Mouse (Mus musculus) WW6 (cell line): ENCODE measurements around the gene 4933400A11Rik.

Experiments used
- DNase-seq: peaks from one replicate; pipeline ENCODE4 v3.0.0-alpha.2; 2013; ENCODE audit warnings: low read depth, low spot score

The 4933400A11Rik gene

GRCm38 (mm10) chrX:169779535-169779934 is at the start of gene 4933400A11Rik:
4933400A11Rik (minus strand) TSS chrX:169779635.
- DNase-seq: no peak

- DNase-seq: no peak
Measured at GRCm38 (mm10) chrX:169828136-169828535, 48.7 kb upstream of the 4933400A11Rik start.

- no peak for DNase-seq
Measured at GRCm38 (mm10) chrX:169827720-169828119, 48.3 kb upstream of the 4933400A11Rik start.

GRCm38 (mm10) chrX:169826947-169827346 is 47.5 kb upstream of the 4933400A11Rik start:
- no peak for DNase-seq

GRCm38 (mm10) chrX:169813673-169814072 is 34.2 kb upstream of the 4933400A11Rik start:
- no peak for DNase-seq

GRCm38 (mm10) chrX:169811783-169812182 is 32.3 kb upstream of the 4933400A11Rik start:
- DNase-seq: no peak

- no peak for DNase-seq
Measured at GRCm38 (mm10) chrX:169811318-169811717, 31.9 kb upstream of the 4933400A11Rik start.

GRCm38 (mm10) chrX:169807744-169808143 is 28.3 kb upstream of the 4933400A11Rik start:
- DNase-seq: no peak

- DNase-seq: no peak
Measured at GRCm38 (mm10) chrX:169805791-169806190, 26.4 kb upstream of the 4933400A11Rik start.

- no peak for DNase-seq
Measured at GRCm38 (mm10) chrX:169800238-169800637, 20.8 kb upstream of the 4933400A11Rik start.

GRCm38 (mm10) chrX:169798987-169799680 is 19.7 kb upstream of the 4933400A11Rik start:
- DNase-seq: no peak

- DNase-seq: no peak
Measured at GRCm38 (mm10) chrX:169797148-169797547, 17.7 kb upstream of the 4933400A11Rik start.

- no peak for DNase-seq
Measured at GRCm38 (mm10) chrX:169794831-169795311, 15.4 kb upstream of the 4933400A11Rik start.

- no peak for DNase-seq
Measured at GRCm38 (mm10) chrX:169794421-169794820, 15.0 kb upstream of the 4933400A11Rik start.

GRCm38 (mm10) chrX:169792879-169793278 is 13.4 kb upstream of the 4933400A11Rik start:
- DNase-seq: no peak

- no peak for DNase-seq
Measured at GRCm38 (mm10) chrX:169789702-169790101, 10.3 kb upstream of the 4933400A11Rik start.

GRCm38 (mm10) chrX:169758001-169758400 is 21.4 kb downstream of the 4933400A11Rik start:
- no peak for DNase-seq

GRCm38 (mm10) chrX:169735387-169735969 is 44.0 kb downstream of the 4933400A11Rik start:
- no peak for DNase-seq
